Mouse (Mus musculus) bone marrow macrophage, adult 2 months (primary cell): Measurements from ENCODE around the gene Itih1.

Experiments
- CTCF ChIP-seq: IDR thresholded peaks from 2 replicates; pipeline ENCODE4 v1.5.1; 2012; ENCODE audit warnings: low read depth, mild to moderate bottlenecking, low read length, moderate library complexity
- POLR2A ChIP-seq: IDR thresholded peaks from 2 replicates; pipeline ENCODE4 v1.6.1; 2012; ENCODE audit warnings: mild to moderate bottlenecking, low read depth, low read length, borderline replicate concordance

- TF ChIP-seq CTCF: no peak
- TF ChIP-seq POLR2A: no peak
Measured at GRCm38 (mm10) chr14:30923375-30924105, 19.5 kb downstream of the Itih1 start, which contains the start of gene Itih3.
